Mouse (Mus musculus) limb, embryonic 11.5 days (tissue): ENCODE measurements around the gene Rgs11. TPM values are rescaled to one million over a fixed set of nuclear protein-coding genes. Genes with fewer than 3 reads are reported as not detected.

Source experiments
- ATAC-seq: fragments of 200-750 bp; cut with Nextera tagmentation; 2 replicates; pipeline ENCODE4 v1.8.0; 2017; ENCODE audit warnings: low read depth; ENCODE audit not compliant: insufficient number of reproducible peaks, low FRiP score, low TSS enrichment
- DNase-seq: peaks from one replicate; pipeline ENCODE4 v3.0.0-alpha.2; 2015; ENCODE audit warnings: low spot score
- H3K27ac ChIP-seq: fragments of 300-500 bp; sonication (generic); replicated peaks from 2 replicates; pipeline ENCODE4 v1.5.1; 2014; ENCODE audit warnings: low read depth, mild to moderate bottlenecking, low read length
- H3K27me3 ChIP-seq: fragments of 300-500 bp; sonication (generic); 2 replicates; pipeline ENCODE4 v1.6.1; 2014; ENCODE audit warnings: mild to moderate bottlenecking, low read length, mixed read lengths; ENCODE audit not compliant: control insufficient read depth, insufficient read depth
- H3K36me3 ChIP-seq: fragments of 300-500 bp; sonication (generic); 2 replicates; pipeline ENCODE4 v1.6.1; 2014; ENCODE audit warnings: mild to moderate bottlenecking, low read length, moderate library complexity, mixed read lengths; ENCODE audit not compliant: control insufficient read depth, insufficient read depth
- H3K4me1 ChIP-seq: fragments of 300-500 bp; sonication (generic); 2 replicates; pipeline ENCODE4 v1.6.1; 2014; ENCODE audit warnings: low read length, mixed read lengths; ENCODE audit not compliant: control insufficient read depth, insufficient read depth
- H3K4me2 ChIP-seq: fragments of 300-500 bp; sonication (generic); 2 replicates; pipeline ENCODE4 v1.6.1; 2014; ENCODE audit warnings: low read depth, mild to moderate bottlenecking, moderate library complexity; ENCODE audit not compliant: severe bottlenecking
- H3K4me3 ChIP-seq: fragments of 300-500 bp; sonication (generic); 2 replicates; pipeline ENCODE4 v1.5.1; 2014; ENCODE audit warnings: low read depth, low read length
- H3K9ac ChIP-seq: fragments of 300-500 bp; sonication (generic); 2 replicates; pipeline ENCODE4 v1.6.1; 2014; ENCODE audit warnings: mild to moderate bottlenecking, low read length
- H3K9me3 ChIP-seq: fragments of 300-500 bp; sonication (generic); 2 replicates; pipeline ENCODE4 v1.6.1; 2016; ENCODE audit warnings: low read length; ENCODE audit not compliant: control insufficient read depth
- WGBS: fragments of 180-500 bp; shearing (Covaris S2); extraction: QIAGEN DNeasy Blood & Tissue Kit; methylation state at CpG from one replicate; pipeline ENCODE4 v1.1.7; 2014; 5-methylcytosine and 5-hydroxymethylcytosine counted together
- polyA plus RNA-seq: library from polyadenylated mRNA; unstranded; fragments of >200 nt; fragmentation: Nextera tagmentation; extraction: Ambion mirVana; gene quantifications from 2 replicates; pipeline ENCODE4 v1.2.1, GENCODE M21; 2014

Gene Rgs11
- polyA plus RNA-seq, 1 experiment from 2014 or later: 1.1 TPM

DNA sequence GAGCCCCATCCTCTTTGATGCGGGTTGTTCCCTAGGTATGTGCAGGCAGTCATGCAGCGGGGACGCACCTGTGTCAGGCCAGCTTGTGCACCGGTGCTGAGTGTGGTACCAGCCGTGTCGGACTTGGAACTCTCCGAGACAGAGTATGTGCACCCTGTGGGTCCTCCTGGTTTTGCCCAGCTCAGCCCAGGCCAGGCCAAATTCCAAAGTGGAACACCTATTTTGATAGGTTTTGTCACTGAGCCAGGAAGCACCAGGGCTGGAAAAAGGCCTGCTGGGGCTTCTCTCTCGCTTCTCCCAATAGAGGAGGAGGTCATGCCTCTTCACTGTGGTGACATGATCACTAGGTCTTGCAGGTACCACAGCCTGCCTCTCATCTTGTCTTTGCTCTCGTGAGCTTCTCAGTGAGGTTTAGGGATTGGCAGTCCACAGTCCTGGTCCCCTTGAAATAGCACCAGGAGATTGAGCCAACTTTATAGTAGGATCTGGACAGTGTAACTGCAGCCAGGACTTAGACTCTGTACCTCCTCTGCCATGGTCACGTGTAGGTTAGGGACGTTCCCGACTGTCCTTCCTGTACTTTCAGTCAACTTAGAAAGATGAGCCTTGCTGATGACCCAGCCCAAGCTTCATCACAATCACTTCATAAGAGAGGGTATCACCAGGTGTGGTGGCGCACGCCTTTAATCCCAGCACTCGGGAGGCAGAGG lies 10.1 kb upstream of the Rgs11 start:
- H3K9me3 ChIP-seq: no peaks in the 10 kb centered on the region
- H3K36me3 ChIP-seq: peaks cover 26% of the 10 kb centered on the region
- H3K9ac ChIP-seq: no peak overlapping the region
- no peaks in the 10 kb centered on the region for H3K4me1 ChIP-seq
- 95% methylated on average over 15 of the region's 15 CpGs for WGBS
- no peak overlapping the region for H3K27ac ChIP-seq
- no peak for ATAC-seq
- no peak overlapping the region for H3K4me2 ChIP-seq
- H3K4me3 ChIP-seq: no peak overlapping the region
- DNase-seq: no peak
- H3K27me3 ChIP-seq: no peaks in the 10 kb centered on the region

DNA sequence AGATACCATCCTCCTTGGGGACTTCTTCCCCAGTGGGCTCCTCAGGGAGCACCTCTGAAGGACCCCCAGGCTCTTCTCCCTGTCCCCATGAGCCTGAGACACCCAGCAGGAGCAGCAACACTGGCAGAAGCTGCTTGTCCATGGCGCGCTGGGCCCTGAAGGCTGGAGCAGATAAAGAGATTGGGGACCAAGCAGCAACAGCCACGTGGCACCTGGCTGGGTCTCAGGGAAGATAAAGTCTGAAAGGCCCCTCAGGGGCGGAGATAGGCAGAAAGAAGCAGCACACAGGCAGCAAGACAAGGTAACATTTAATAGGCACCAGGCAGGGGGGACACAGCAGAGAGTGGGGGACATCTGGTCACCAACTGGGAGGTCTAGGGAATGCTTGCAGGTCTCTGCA lies 3.9 kb upstream of the Rgs11 start, which contains the start of gene Pdia2:
Pdia2 (minus strand) TSS at position 196 of the 400 bp plus-strand sequence.
- 77% methylated on average over 4 of the region's 4 CpGs for WGBS
- H3K27me3 ChIP-seq: peaks cover 43% of the 10 kb centered on the region
- no peak within 1 kb of the TSS for H3K4me3 ChIP-seq
- no peak within 1 kb of the TSS for H3K27ac ChIP-seq
- DNase-seq: no peak
- peaks cover 6% of the 10 kb centered on the region; the same call in 1 of the 2 replicates for H3K36me3 ChIP-seq
- H3K9ac ChIP-seq: no peak within 1 kb of the TSS
- peaks cover 7% of the 10 kb centered on the region; the same call in 1 of the 2 replicates for H3K4me1 ChIP-seq
- H3K4me2 ChIP-seq: no peak within 1 kb of the TSS
- ATAC-seq: no peak
- H3K9me3 ChIP-seq: no peaks in the 10 kb centered on the region

DNA sequence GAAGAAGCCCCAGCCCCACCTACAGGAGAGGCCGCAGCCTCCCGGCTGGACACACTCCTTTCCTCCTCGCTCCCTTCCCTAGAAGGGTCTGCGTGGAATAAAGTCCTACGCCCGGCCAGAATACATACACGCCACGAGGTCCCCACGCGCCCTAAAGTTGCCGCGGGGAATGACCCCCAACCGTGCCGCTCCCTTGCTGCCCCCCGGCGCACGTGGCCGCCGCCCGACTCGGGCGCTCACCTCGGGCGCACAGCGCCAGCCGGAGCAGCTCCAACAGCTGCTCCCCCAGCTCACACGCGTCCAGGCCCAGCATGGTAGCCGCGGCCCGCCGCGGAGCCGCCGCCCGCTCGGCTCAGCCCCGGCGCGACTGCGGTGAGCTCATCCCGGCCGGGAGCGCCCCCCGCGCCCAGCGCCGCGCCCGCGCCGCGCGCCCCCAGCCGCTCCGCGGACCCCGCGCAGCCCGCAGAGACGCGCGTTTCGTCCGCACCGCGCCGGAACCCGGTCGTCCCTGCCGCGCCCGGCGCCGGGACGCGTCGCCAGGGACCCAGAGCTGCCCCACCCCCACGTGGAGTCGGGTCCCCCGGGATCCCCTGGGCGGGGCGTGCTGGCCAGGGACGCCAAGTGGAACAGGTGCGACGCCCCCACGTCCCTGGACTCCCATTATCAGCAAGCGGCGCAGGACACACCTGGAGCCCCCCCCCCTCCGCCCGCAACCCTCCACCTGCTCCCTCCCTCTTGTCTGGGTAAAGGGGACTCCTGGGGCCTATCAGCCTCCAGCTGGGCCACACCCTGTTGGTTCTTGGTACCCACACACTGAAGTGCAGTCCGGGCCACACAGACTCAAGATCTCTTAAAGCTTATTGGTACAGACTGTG lies 1.7 kb upstream of the Rgs11 start:
- ATAC-seq (no peak), DNase-seq (peak; percentile 42)
- Histone ChIP-seq H3K4me1 (peaks cover 14% of the 10 kb centered on the region), H3K27ac (no peak overlapping the region), H3K4me2 (peak overlapping the region; percentile 97), H3K9me3 (no peaks in the 10 kb centered on the region), H3K9ac (peak overlapping the region; percentile 52), H3K36me3 (peaks cover 6% of the 10 kb centered on the region; the same call in 1 of the 2 replicates), H3K4me3 (peak overlapping the region; percentile 48), H3K27me3 (peaks cover 54% of the 10 kb centered on the region)
- under 1% methylated on average over 90 of the region's 92 CpGs for WGBS

DNA sequence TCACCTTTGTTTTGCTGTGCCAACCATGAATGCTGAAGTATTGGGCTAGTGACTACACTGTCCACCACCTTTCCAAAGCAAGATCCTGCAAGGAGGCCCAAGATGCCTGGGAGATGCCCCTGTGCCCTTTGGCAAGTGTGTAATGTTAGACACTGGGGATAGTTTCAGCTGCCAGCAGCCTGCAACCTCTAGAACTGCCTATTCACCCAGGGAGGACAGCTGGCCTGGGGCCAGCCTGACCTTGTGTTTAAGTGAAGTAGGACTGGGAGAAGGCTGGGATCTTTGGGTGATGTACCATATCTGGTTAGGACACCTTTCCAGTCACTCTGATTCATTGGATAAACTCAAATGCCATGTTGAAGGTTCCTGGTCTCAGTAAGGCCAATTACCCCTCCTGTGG lies 753 bp upstream of the Rgs11 start:
- DNase-seq (no peak), ATAC-seq (no peak)
- H3K4me3 ChIP-seq: no peak overlapping the region
- peaks cover 54% of the 10 kb centered on the region for H3K27me3 ChIP-seq
- no peak overlapping the region for H3K9ac ChIP-seq
- no peak overlapping the region for H3K27ac ChIP-seq
- H3K4me1 ChIP-seq: peaks cover 14% of the 10 kb centered on the region
- H3K9me3 ChIP-seq: no peaks in the 10 kb centered on the region
- peaks cover 3% of the 10 kb centered on the region; the same call in 1 of the 2 replicates for H3K36me3 ChIP-seq
- H3K4me2 ChIP-seq: no peak overlapping the region

DNA sequence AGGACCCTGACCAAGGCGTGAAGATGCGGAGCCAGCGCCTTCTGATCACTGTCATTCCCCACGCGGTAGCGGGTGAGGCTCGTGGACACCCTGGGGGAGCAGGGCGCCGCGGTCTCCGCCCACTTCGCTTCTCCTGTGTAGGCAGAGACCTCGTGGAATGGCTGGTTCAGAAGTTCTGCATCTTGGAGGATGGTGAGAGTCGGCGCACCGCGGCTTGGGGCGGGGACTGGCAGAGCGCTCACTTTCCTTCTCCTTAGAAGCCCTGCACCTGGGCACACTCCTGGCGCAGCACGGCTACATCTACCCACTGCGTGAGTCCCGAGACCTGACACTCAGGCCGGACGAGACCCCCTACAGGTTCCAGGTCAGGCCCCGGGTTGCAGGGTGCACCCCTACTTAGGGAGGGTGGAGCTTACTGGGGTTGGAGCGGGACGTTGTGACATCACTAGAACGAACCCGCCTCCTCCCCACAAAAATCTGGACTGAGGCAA lies 615 bp downstream of the Rgs11 start:
- Histone ChIP-seq H3K27ac (no peak overlapping the region), H3K36me3 (no peaks in the 10 kb centered on the region), H3K9me3 (no peaks in the 10 kb centered on the region), H3K4me1 (peaks cover 14% of the 10 kb centered on the region), H3K4me2 (peak overlapping the region; percentile 82), H3K9ac (no peak overlapping the region), H3K27me3 (peaks cover 54% of the 10 kb centered on the region), H3K4me3 (peak overlapping the region; percentile 44)
- WGBS: under 1% methylated on average over 30 of the region's 30 CpGs
- ATAC-seq: no peak
- DNase-seq: peak; percentile 51

DNA sequence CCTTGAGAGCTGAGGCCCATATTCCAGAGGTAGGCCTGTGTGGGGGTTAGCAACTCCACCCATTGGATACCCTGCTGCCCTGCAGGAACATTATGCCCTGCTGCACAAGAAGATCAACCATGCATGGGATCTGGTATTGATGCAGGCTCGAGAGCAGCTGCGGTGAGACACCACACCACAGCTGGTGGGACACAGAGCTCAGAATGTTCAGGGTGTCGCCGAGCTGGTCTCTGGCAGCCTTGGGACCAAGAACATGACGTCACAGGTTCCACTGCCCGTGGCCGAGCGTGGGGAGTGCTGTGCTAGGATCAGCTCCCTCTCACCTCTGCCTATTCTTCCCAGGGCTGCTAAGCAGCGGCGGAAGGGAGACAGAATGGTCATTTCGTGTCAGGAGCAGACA lies 2.0 kb downstream of the Rgs11 start:
- no peak for ATAC-seq

DNA sequence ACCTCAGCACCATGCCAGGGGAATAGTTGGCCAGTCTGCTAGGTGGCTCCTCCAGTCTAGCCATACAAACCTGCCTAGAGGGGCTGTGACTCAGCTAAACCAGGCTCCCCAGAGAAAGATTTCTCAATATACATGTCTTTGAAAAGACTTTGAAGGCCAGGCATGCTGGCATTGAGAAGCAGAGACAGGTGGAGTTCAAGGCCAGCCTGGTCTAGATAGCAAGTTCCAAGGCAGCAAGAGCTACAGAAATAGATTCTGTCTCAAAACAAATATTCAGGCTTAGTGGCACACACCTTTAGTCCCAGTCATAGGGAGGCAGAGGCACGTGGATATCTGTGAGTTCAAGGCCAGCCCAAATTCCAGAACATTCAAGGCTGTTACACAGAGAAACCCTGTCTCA lies 3.6 kb downstream of the Rgs11 start:
- Histone ChIP-seq H3K9ac (no peak overlapping the region), H3K4me1 (peaks cover 8% of the 10 kb centered on the region), H3K9me3 (no peaks in the 10 kb centered on the region), H3K4me3 (no peak overlapping the region), H3K36me3 (no peaks in the 10 kb centered on the region), H3K4me2 (no peak overlapping the region), H3K27me3 (peaks cover 38% of the 10 kb centered on the region), H3K27ac (no peak overlapping the region)
- DNase-seq: no peak
- ATAC-seq: no peak
- 72% methylated on average over 1 of the region's 1 CpGs for WGBS

More for the DNA sequence above, 2.0 kb downstream of the Rgs11 start:
- Histone ChIP-seq H3K36me3 (no peaks in the 10 kb centered on the region), H3K4me3 (no peak overlapping the region), H3K9ac (no peak overlapping the region), H3K4me1 (peaks cover 14% of the 10 kb centered on the region), H3K27me3 (peaks cover 52% of the 10 kb centered on the region), H3K4me2 (no peak overlapping the region), H3K9me3 (no peaks in the 10 kb centered on the region), H3K27ac (no peak overlapping the region)
- WGBS: 31% methylated on average over 11 of the region's 11 CpGs
- DNase-seq: no peak

DNA sequence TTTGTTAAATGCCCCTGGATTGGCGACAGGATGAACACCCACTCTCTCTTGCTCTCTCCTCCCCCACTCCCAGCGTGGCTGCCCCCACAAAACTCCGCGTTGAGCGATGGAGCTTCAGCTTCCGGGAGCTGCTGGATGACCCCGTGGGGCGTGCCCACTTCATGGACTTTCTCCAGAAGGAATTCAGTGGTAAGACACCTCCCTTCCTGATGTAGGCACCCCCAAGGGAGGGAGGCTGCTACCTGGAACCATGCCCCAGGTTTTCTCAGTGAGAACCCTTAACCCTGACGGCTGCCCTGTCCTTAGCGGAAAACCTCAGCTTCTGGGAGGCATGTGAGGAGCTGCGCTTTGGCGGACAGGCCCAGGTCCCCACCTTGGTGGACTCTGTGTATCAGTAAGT lies 4.9 kb downstream of the Rgs11 start, which contains the start of gene Arhgdig:
Arhgdig (minus strand) TSS at position 101 of the 400 bp plus-strand sequence.
- peaks cover 25% of the 10 kb centered on the region for H3K27me3 ChIP-seq
- WGBS: 90% methylated on average over 12 of the region's 12 CpGs
- H3K4me1 ChIP-seq: peaks cover 6% of the 10 kb centered on the region
- no peak within 1 kb of the TSS for H3K27ac ChIP-seq
- H3K4me3 ChIP-seq: no peak within 1 kb of the TSS
- H3K9ac ChIP-seq: no peak within 1 kb of the TSS
- no peak within 1 kb of the TSS for H3K4me2 ChIP-seq
- DNase-seq: no peak
- H3K9me3 ChIP-seq: no peaks in the 10 kb centered on the region
- no peaks in the 10 kb centered on the region for H3K36me3 ChIP-seq
- ATAC-seq: no peak
